Mouse (Mus musculus) spleen, postnatal 36 days (tissue): ENCODE measurements around the gene Tent5d.

Source experiments
- DNase-seq, 2 experiments: peaks; one replicate each; pipeline ENCODE4 v3.0.0; 2022; ENCODE audit warnings: low spot score in 2 of 2, mixed read lengths in 1 of 2

Tent5d gene

DNA sequence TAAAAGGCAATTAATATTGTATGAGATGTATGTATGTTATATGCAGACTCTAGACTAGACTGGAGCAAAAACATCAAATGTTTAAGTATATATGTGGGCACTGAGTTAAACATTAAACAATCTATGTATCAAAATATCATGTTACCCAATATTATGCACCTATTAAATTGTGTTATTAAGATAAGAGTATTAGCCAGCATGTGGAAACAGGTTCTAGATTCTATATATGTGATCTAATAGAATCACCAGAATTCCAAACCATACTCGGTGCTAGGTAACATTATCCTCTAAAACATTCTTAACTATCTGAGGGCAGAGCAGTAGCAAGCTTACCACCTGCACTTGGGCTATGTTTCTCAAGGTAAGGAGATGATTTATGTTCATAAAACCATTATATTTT, at the start of gene Tent5d:
Gene Tent5d (plus strand): TSS at position 301 of the 400 bp plus-strand sequence.
- DNase-seq, result no peak

DNA sequence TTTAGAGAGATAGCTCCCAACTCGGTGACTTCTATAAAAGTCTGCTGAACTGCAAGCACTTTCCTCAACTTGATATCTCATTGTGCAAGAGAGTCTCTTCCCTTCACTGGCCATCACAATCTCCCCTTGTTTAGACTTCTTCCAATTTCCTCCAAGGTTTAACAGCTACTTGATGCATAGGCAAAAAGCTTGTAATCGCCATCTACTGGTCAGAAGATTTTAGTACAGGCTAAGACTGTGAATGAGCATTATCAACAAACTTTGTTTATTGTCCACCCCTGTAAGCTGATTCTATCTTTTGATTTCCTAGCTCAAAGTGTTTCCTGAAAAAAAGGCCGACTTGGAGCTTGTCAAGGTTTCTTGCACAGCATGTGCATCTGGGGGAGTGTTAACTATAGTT, 24.5 kb upstream of the Tent5d start:
- DNase-seq, result no peak

DNA sequence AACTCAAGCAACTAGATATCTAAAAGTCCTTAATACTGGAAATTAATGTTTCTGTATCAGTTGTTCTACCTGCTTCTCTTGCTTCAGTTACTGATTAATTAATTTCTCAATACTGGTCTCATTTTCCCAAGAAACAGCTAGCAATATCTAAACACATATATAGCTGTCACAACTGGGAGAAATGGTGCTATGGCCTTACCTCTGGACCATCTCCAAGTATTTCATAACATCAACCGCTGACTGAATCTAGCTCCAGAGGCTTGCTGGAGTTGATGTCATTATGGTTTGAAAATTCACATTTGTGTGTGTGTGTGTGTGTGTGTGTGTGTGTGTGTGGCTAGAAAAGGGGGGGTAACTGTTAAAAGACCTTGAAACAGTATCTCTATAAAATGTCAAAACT, 2.3 kb upstream of the Tent5d start:
- DNase-seq, result no peak

DNA sequence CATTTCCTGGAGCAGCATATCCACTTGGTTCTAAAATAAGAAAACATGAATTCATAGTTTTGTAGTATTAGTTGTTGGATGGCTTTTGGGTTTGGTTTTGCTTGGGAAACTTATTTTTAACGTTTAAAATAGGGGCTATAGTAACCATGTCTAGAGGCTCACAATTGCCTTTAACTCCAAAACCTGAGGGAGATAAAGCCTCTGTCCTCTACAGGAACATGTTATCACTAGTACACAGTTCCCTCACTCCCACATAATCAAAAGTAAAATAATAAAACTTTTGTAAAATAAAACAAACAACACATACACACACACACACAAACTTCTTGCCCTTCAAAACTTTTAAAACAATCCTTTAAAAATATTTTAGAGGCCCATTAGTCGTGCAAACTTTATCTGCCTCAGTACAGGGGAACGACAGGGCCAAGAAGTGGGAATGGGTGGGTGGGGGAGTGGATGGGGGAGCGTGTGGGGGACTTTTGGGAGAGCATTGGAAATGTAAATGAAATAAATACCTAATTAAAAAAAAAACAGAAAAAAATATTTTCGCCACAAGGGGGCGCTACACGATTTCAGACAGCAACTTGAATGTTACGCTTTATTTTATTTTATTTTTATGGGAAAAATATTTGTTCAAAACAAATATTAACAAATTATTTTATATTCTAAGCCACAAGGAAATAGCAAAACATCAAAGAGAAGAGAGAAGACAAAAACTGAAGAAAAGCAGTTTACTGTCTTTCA, 1.5 kb upstream of the Tent5d start:
- peak in 1 of 2 experiments; percentile 0 for DNase-seq

DNA sequence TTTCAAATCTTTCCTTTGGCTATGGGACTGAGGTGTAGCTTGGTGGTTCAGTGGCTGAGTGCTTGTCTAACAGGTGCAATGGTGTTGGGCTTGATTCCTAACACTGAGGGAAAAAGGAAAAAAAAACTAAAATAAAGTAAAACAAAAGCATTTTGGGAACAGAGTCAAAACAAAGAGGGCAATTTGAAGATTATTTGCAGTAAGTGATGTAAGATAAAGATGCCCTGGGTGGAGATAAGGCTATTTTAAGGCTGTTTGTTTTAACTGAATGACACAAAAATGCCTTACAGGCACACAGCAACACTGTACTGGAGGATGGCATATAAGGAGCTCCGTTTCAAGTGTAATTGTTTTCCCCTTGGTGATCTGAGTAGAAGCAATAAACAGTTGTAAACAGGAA, 3.4 kb downstream of the Tent5d start:
- no peak for DNase-seq

DNA sequence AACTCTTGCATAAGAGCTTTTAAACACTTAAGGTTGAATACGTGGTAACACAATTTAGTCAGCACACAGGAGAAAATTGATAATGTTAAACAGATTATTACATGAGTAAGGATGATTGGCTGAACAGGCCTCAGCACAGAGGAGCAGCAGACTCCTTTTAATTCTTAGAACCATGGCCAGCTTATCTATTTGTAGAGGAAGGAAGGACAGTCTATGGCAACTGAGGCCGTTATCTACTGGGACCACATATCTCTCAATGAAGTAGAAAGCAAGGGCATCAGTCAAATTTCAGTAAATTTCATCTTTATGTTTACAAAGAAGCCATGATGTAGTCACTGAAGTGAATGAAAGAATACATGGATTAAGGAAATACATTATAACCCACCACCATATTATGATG, 4.5 kb downstream of the Tent5d start:
- peak in 1 of 2 experiments; percentile 0 for DNase-seq

DNA sequence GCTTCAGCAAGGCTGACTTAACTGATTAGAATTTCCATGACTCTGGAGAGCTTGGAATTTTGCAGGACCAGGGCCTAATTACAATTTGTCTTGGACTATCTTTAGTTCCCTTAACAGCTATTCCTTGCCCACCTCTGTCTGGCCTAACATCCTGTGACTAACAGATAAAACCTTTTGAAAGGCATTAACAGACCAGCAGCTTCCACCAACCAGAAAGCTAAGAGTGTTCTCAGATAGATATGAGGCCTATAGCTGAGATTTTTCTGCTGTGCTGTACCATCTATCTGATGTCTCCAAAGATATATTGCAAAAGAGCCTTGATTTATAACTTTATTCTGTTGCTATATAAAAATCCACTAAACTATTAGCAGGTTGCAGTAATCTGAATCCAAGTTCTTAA, 19.7 kb downstream of the Tent5d start:
- no peak for DNase-seq

DNA sequence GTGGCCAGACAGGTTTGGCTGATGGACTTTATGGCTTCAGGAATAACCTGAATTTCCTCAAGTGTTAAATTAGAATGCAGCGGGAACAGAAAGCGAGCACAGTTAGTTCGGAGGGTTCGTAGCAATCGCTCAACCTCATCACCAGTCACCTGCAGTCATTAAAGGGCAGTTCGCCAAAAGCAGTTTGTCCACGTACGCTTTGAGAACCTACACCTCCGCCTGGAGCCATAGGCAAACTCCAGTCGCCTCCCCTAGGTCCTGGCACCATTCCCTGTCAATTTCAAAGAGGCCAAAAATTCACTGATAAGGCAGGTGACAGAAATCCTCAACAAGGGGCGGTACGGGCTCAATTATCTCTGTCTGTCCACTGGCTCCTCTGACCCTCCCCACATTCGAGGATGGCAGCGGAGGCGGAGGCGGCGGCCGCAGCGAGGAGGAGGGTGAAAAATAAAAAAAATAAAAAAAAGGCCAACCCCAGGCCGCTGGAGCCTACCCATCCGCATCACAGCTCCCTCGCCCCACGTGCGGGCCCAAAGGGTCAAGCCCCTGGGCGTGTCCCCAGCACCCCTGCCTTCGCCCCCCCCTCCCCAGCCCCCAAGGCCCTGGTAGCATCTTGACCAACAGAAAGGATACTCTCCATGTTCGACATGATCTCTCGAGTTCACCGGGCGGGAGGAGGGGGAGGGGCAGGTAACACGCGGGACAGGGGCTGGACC, 23.3 kb downstream of the Tent5d start:
- DNase-seq, result peak in 1 of 2 experiments; percentile 3

DNA sequence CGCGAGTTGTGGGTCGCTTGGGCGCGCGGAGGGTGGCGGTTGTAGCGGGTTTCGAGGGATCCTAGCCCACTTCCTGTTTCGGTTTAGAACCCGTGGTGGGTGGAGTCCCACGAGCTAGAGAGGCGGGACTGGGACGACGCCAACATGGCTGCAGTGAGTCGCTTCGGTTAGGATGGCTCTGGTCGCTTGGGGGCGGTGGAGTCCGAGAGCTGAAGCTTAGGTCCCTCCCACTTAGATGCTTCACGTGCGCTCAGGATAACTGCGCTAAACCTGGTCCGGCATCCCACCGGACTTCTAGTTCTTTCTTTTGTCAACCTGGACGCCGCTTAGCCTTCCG, 23.8 kb downstream of the Tent5d start, which contains the start of gene 2610002M06Rik:
Gene 2610002M06Rik (minus strand): TSS at position 117 of the 337 bp plus-strand sequence.
- DNase-seq, result peak; percentile 83 to 86

DNA sequence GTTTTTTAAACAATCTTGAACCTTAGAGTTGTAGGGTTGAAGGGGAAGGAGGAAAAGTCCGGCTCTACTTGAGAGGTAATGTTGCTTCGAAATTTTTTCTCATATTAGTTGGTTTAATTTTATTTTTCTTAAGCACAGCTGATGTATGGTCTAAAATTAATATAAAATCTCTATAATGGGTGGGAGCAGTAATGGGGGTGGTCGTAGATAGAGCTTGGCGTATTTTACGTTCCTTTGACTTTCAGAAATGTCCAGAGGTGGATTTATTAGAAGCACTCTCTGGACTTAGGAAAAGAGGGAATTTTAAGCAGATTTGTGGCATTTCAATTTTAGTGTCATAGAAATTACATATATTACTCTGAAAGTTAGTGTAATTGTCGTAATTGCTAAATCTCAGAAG, 24.3 kb downstream of the Tent5d start:
- DNase-seq, result no peak

DNA sequence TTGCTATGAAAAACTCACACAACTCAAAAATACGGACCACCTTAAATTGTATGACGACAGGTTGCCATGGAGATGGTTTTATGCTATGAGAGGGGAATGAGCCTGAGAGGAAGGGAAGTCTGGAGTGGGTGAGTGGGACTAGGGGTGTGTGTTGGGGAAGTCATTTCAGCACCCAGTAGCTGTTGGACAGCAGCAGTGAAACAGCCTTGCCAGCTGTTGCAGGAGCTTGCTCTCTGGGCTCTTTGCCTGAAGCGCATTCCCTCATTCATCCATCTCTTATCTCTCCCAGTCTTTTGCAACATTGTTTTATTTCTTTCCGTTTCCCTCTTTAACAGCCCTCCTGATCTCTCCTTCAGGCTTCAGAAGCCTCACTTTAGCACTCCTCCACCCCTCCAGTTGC, 65.8 kb downstream of the Tent5d start:
- no peak for DNase-seq
